Mouse (Mus musculus): ENCODE measurements around the gene Rab3il1. TPM values are rescaled to one million over a fixed set of nuclear protein-coding genes. Genes with fewer than 3 reads are reported as not detected.

Rab3il1 gene
- polyA plus RNA-seq, 1 experiment from 2014 or later = 30.6 TPM

DNA sequence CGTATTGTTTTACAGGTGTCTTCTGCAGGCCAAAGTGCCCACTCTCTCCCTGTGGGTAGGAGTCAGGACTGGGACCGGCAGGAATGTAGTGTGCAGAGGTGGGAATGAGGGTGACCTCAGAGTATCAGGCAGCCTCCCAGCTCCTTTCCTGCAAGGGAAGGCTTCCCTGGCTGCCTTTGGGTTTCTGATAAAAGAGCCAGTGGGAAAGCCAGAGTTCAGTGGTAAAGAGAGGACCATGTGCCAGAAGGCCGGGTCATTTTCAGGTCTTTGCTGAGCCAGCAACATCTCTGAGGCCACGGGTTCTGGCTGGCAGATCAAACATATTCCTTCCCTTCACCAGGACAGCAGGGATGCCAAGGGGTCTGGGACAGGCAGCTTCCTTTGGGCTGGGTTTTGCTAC is 44.9 kb downstream of the Rab3il1 start:
- DNase-seq (ENCODE audit: low spot score) (no peak), ATAC-seq (replicated peaks; ENCODE audit: low FRiP score, low read depth) (no peak)
- Histone ChIP-seq H3K36me3 (ENCODE audit: insufficient read depth, low read length) (no peaks in the 10 kb centered on the region), H3K27ac (no peak overlapping the region), H3K4me2 (ENCODE audit: low read length) (no peak overlapping the region), H3K9me3 (replicated peaks; ENCODE audit: low read length) (no peaks in the 10 kb centered on the region), H3K4me1 (replicated peaks; ENCODE audit: insufficient read depth, low read length) (peaks cover 5% of the 10 kb centered on the region; the same call in 1 of the 2 replicates), H3K27me3 (ENCODE audit: insufficient read depth, low read length) (no peaks in the 10 kb centered on the region), H3K9ac (ENCODE audit: low read depth, low read length) (no peak overlapping the region), H3K4me3 (replicated peaks; ENCODE audit: low read depth, low read length) (no peak overlapping the region)
- TF ChIP-seq CTCF (IDR thresholded peaks at IDR 0.05; ENCODE audit: low read depth) = no peak
- WGBS = 33% methylated on average over 4 of the region's 4 CpGs

DNA sequence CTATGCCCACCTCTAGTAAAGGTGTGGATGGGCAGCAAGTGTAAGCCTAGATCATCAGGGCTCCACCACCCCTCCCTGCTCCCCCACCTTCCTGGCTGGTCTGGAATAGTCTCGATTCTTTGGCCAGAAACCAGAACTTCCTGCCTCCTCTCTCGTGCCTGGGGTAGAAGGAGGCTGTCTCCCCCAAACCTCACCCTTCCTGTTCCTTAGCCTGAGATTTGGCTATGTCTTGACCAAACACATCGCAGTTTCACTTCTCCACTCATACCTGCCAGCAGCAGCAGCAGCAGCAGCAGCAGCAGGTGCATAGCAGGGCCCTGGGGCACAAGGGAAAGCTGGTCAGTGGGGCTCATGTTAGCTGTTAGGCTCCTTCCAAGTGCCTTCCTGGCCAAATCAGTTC is 45.5 kb downstream of the Rab3il1 start:
- Histone ChIP-seq H3K9me3 (replicated peaks; ENCODE audit: low read length) (no peaks in the 10 kb centered on the region), H3K4me3 (replicated peaks; ENCODE audit: low read depth, low read length) (no peak overlapping the region), H3K27me3 (ENCODE audit: insufficient read depth, low read length) (no peaks in the 10 kb centered on the region), H3K4me2 (ENCODE audit: low read length) (no peak overlapping the region), H3K4me1 (replicated peaks; ENCODE audit: insufficient read depth, low read length) (peaks cover 5% of the 10 kb centered on the region; the same call in 1 of the 2 replicates), H3K36me3 (ENCODE audit: insufficient read depth, low read length) (no peaks in the 10 kb centered on the region), H3K9ac (ENCODE audit: low read depth, low read length) (no peak overlapping the region), H3K27ac (no peak overlapping the region)
- DNase-seq (ENCODE audit: low spot score) = no peak
- TF ChIP-seq CTCF (IDR thresholded peaks at IDR 0.05; ENCODE audit: low read depth) = no peak
- WGBS = 34% methylated on average over 3 of the region's 3 CpGs
- no peak for ATAC-seq (replicated peaks; ENCODE audit: low FRiP score, low read depth)

DNA sequence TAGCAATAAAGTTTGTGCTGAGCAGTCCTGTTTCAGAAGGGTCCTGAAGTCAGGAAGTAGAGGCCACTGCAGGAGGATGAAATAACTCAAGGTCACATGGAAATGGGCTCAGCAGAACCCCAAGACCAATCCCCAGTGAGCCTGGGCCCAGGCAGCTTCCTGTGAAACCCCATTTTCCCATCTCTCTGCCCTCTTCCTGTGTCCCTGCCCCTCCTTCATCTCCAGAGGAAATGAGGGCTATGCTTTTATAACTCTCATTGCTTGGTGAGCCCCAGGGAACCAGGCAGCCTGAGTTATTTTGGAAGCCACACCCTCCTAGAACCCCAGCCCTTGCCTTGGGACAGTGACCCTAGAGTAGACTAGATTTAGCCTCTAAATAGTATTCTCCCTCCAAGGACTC is 48.1 kb downstream of the Rab3il1 start:
- Histone ChIP-seq H3K27ac (no peak overlapping the region), H3K4me2 (ENCODE audit: low read length) (no peak overlapping the region), H3K4me3 (replicated peaks; ENCODE audit: low read depth, low read length) (no peak overlapping the region)

DNA sequence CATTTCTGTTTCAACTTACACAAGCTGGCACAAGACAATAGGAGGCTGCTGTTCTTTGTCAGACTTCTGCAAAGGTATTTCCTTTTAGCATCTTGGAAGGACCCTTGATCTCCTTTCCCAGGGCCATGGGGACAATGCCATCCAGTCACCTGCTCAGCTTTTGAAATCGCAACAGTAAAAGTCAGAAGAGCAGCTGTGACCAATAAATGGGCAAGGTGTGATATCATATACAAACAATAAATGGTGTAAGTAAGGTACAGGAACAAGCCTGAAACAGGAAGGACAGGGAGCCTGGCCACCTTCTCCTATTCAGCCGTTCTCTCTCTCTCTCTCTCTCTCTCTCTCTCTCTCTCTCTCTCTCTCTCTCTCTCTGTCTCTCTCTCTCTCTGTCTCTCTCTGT is 49.0 kb downstream of the Rab3il1 start:
- Histone ChIP-seq H3K4me2 (ENCODE audit: low read length) (no peak overlapping the region), H3K4me3 (replicated peaks; ENCODE audit: low read depth, low read length) (no peak overlapping the region), H3K4me1 (replicated peaks; ENCODE audit: insufficient read depth, low read length) (no peaks in the 10 kb centered on the region), H3K9ac (ENCODE audit: low read depth, low read length) (no peak overlapping the region), H3K27me3 (ENCODE audit: insufficient read depth, low read length) (no peaks in the 10 kb centered on the region), H3K27ac (no peak overlapping the region), H3K36me3 (ENCODE audit: insufficient read depth, low read length) (peaks cover 5% of the 10 kb centered on the region; the same call in 1 of the 2 replicates), H3K9me3 (replicated peaks; ENCODE audit: low read length) (no peaks in the 10 kb centered on the region)
- DNase-seq (ENCODE audit: low spot score) (no peak), ATAC-seq (replicated peaks; ENCODE audit: low FRiP score, low read depth) (no peak)
- no peak for TF ChIP-seq CTCF (IDR thresholded peaks at IDR 0.05; ENCODE audit: low read depth)
- WGBS = 94% methylated on average over 2 of the region's 2 CpGs

More for the DNA sequence above, 48.1 kb downstream of the Rab3il1 start:
- ATAC-seq (replicated peaks; ENCODE audit: low FRiP score, low read depth) = no peak
- Histone ChIP-seq H3K27me3 (ENCODE audit: insufficient read depth, low read length) (no peaks in the 10 kb centered on the region), H3K4me1 (replicated peaks; ENCODE audit: insufficient read depth, low read length) (no peaks in the 10 kb centered on the region), H3K9me3 (replicated peaks; ENCODE audit: low read length) (no peaks in the 10 kb centered on the region), H3K9ac (ENCODE audit: low read depth, low read length) (no peak overlapping the region), H3K36me3 (ENCODE audit: insufficient read depth, low read length) (peaks cover 5% of the 10 kb centered on the region; the same call in 1 of the 2 replicates)
- no peak for DNase-seq (ENCODE audit: low spot score)
- TF ChIP-seq CTCF (IDR thresholded peaks at IDR 0.05; ENCODE audit: low read depth) = no peak

DNA sequence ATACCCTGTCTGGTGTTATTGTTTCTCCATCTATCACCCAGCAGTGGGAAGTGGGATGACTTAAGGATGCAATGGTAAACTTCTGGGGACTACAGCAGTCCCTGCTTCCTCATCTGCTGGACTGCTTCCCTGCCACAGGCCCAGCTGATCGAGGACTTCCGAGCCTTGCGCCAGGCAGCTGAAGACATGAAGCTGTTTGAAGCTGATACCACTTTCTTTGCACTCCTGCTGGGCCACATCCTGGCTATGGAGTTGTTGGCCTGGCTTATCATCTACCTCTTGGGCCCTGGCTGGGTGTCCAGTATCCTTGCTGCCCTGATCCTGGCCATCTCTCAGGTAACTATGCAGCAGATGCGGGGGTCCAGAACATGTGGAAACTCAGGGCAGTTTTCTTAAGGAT is 51.2 kb downstream of the Rab3il1 start:
- 93% methylated on average over 4 of the region's 4 CpGs for WGBS
- H3K36me3 ChIP-seq (ENCODE audit: insufficient read depth, low read length) = peaks cover 5% of the 10 kb centered on the region; the same call in 1 of the 2 replicates
- no peak for ATAC-seq (replicated peaks; ENCODE audit: low FRiP score, low read depth)

DNA sequence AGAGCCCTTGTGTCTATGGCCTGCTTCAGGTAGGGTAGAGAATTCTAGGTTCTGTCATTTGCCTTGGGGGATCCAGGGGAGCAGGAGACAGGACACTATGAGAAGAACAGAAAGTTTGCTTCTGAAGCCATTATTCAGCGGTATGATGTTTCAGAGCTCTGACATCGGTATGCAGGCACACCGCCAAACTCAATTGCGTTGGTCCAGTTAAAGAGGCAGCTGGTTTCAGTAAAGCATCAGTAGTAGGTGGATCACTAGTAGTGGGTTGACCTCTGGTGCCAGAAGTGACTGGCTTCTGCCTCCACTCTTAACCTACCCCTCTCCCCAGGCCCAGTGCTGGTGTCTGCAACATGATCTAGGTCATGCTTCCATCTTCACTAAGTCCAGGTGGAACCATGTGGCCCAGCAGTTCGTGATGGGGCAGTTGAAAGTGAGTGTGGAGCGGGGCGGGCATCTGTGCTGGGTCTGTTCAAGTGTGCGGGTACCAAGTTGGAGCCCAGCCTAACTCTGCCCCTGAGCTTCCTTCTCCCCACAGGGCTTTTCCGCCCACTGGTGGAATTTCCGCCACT is 52.3 kb downstream of the Rab3il1 start:
- Histone ChIP-seq H3K36me3 (ENCODE audit: insufficient read depth, low read length) (peaks cover 5% of the 10 kb centered on the region; the same call in 1 of the 2 replicates), H3K4me3 (replicated peaks; ENCODE audit: low read depth, low read length) (no peak overlapping the region), H3K9me3 (replicated peaks; ENCODE audit: low read length) (no peaks in the 10 kb centered on the region), H3K4me2 (ENCODE audit: low read length) (no peak overlapping the region), H3K9ac (ENCODE audit: low read depth, low read length) (no peak overlapping the region), H3K27me3 (ENCODE audit: insufficient read depth, low read length) (no peaks in the 10 kb centered on the region), H3K27ac (no peak overlapping the region), H3K4me1 (replicated peaks; ENCODE audit: insufficient read depth, low read length) (peaks cover 3% of the 10 kb centered on the region; the same call in 1 of the 2 replicates)
- no peak for DNase-seq (ENCODE audit: low spot score)
- 89% methylated on average over 10 of the region's 10 CpGs for WGBS
- TF ChIP-seq CTCF (IDR thresholded peaks at IDR 0.05; ENCODE audit: low read depth) = no peak
- ATAC-seq (replicated peaks; ENCODE audit: low FRiP score, low read depth) = no peak

More for the DNA sequence above, 51.2 kb downstream of the Rab3il1 start:
- Histone ChIP-seq H3K4me2 (ENCODE audit: low read length) (no peak overlapping the region), H3K27me3 (ENCODE audit: insufficient read depth, low read length) (no peaks in the 10 kb centered on the region), H3K9ac (ENCODE audit: low read depth, low read length) (no peak overlapping the region), H3K9me3 (replicated peaks; ENCODE audit: low read length) (no peaks in the 10 kb centered on the region), H3K4me3 (replicated peaks; ENCODE audit: low read depth, low read length) (no peak overlapping the region), H3K27ac (no peak overlapping the region), H3K4me1 (replicated peaks; ENCODE audit: insufficient read depth, low read length) (peaks cover 3% of the 10 kb centered on the region; the same call in 1 of the 2 replicates)
- DNase-seq (ENCODE audit: low spot score) = no peak
- TF ChIP-seq CTCF (IDR thresholded peaks at IDR 0.05; ENCODE audit: low read depth) = no peak

Measured in kidney, postnatal 0 days (tissue).